Mouse (Mus musculus): Measurements from ENCODE around the gene Trappc1.
"Not testable (repeated sequence)": the region's sequence is repeated elsewhere in the genome, so short reads cannot be mapped to it uniquely, and the experiment has no call there.

The Trappc1 gene

GRCm38 (mm10) chr11:69323667-69324111, at the start of gene Trappc1, which contains the start of gene Cntrob:
Gene Trappc1 (plus strand): TSS chr11:69323980.
Gene Cntrob (minus strand): TSS chr11:69323775.
- DNase-seq = peak; percentile 100

GRCm38 (mm10) chr11:69275650-69276049, 48.1 kb upstream of the Trappc1 start:
- DNase-seq = no peak

GRCm38 (mm10) chr11:69276081-69276480, 47.7 kb upstream of the Trappc1 start:
- no peak for DNase-seq

- no peak for DNase-seq
Measured at GRCm38 (mm10) chr11:69277267-69277666, 46.5 kb upstream of the Trappc1 start.

- DNase-seq = no peak
Measured at GRCm38 (mm10) chr11:69291111-69291510, 32.7 kb upstream of the Trappc1 start.

- no peak for DNase-seq
Measured at GRCm38 (mm10) chr11:69295286-69295685, 28.5 kb upstream of the Trappc1 start.

- no peak for DNase-seq
Measured at GRCm38 (mm10) chr11:69297799-69298198, 26.0 kb upstream of the Trappc1 start.

- no peak for DNase-seq
Measured at GRCm38 (mm10) chr11:69298231-69298630, 25.5 kb upstream of the Trappc1 start.

GRCm38 (mm10) chr11:69302817-69303216, 21.0 kb upstream of the Trappc1 start:
- DNase-seq = no peak

GRCm38 (mm10) chr11:69305291-69305690, 18.5 kb upstream of the Trappc1 start:
- DNase-seq = no peak

- DNase-seq = no peak
Measured at GRCm38 (mm10) chr11:69306039-69306438, 17.7 kb upstream of the Trappc1 start.

- no peak for DNase-seq
Measured at GRCm38 (mm10) chr11:69311266-69311665, 12.5 kb upstream of the Trappc1 start.

- DNase-seq = no peak
Measured at GRCm38 (mm10) chr11:69316361-69316760, 7.4 kb upstream of the Trappc1 start.

- DNase-seq = not testable (repeated sequence)
Measured at GRCm38 (mm10) chr11:69318000-69318399, 5.8 kb upstream of the Trappc1 start.

GRCm38 (mm10) chr11:69321580-69321979, 2.2 kb upstream of the Trappc1 start:
- DNase-seq = peak; percentile 16

- DNase-seq = peak; percentile 57
Measured at GRCm38 (mm10) chr11:69322010-69322409, 1.8 kb upstream of the Trappc1 start.

- peak; percentile 60 for DNase-seq
Measured at GRCm38 (mm10) chr11:69322693-69323471, 898 bp upstream of the Trappc1 start.

- DNase-seq = no peak
Measured at GRCm38 (mm10) chr11:69324749-69325148, 969 bp downstream of the Trappc1 start.

- peak; percentile 84 for DNase-seq
Measured at GRCm38 (mm10) chr11:69325628-69326407, 2.0 kb downstream of the Trappc1 start, which contains the start of gene Kcnab3. Gene Kcnab3 (plus strand): TSS chr11:69326258.

- peak; percentile 66 for DNase-seq
Measured at GRCm38 (mm10) chr11:69326408-69327156, 2.8 kb downstream of the Trappc1 start.

- peak; percentile 60 for DNase-seq
Measured at GRCm38 (mm10) chr11:69327157-69327442, 3.3 kb downstream of the Trappc1 start.

- no peak for DNase-seq
Measured at GRCm38 (mm10) chr11:69327648-69328047, 3.9 kb downstream of the Trappc1 start.

GRCm38 (mm10) chr11:69328517-69328916, 4.7 kb downstream of the Trappc1 start:
- DNase-seq = no peak
